Mouse (Mus musculus) heart, adult 9 months (tissue): ENCODE measurements around the gene Itln1.
A peak's percentile ranks its signal among the peaks of the same experiment; 100 is the strongest.

Source experiments
- DNase-seq, 2 experiments: peaks; one replicate each; pipeline ENCODE4 v3.0.0; 2022; ENCODE audit warnings: low spot score in 2 of 2

Itln1 gene

GRCm38 (mm10) chr1:171535194-171535593 is at the start of gene Itln1:
TSS of gene Itln1 (minus strand) at chr1:171535294.
- no peak for DNase-seq

GRCm38 (mm10) chr1:171584584-171584983 is 49.5 kb upstream of the Itln1 start:
- no peak for DNase-seq

DNA sequence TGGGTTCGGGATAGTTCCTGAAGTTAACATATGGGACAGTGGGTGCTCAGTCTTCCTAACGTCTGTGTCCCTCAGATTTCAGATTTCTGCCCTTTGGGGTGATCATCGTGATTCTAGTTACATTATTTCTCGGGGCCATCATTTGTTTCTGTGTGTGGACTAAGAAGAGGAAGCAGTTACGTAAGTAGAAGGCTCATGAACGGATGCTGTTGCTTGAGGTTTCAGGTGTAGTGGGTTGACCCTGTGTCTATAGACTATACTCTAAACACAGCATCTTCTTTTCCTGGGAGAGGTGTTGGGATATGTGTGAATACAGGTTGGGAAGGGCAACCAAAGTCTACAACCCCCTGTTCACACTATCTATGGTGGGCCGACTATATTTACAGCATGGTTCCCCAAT is 42.1 kb upstream of the Itln1 start:
- no peak for DNase-seq

DNA sequence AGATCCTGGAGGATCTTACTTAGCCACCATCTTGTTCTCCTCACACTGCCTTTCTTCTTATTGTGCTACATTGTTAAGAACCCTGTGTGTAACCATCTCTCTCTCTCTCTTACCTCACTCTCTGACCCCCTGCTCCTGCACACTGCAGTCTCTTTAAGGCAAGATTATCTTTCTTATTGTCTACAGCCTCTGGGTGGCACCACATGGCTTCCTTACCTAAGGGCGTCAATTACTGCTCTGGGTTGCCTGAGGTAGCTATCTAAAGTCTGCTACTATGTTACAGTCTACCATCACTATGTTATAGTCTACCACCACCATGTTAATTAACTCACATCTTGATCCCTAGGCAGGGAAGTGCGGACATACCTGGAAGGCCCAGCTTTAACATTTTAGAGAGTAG is 33.3 kb upstream of the Itln1 start:
- no peak for DNase-seq

DNA sequence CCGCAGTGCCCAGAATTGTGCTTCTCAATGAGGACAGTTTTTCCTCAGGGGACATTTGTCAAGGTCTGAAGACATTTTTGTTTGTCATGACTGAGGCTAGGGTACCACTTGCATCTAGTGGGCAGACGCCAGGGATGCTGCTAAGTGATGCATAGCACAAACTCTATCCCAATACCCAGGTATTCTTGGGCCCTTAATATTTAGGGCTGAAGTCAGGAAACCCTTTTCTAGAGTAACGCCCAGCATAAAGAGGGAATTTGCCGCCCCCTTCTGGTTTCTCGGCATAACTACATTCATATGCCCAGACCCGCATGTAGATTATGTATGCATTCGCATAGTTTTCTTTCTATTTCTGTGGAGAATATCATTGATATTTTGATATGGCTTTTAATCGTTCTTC is 31.7 kb upstream of the Itln1 start:
- DNase-seq, result peak in 1 of 2 experiments; percentile 23

DNA sequence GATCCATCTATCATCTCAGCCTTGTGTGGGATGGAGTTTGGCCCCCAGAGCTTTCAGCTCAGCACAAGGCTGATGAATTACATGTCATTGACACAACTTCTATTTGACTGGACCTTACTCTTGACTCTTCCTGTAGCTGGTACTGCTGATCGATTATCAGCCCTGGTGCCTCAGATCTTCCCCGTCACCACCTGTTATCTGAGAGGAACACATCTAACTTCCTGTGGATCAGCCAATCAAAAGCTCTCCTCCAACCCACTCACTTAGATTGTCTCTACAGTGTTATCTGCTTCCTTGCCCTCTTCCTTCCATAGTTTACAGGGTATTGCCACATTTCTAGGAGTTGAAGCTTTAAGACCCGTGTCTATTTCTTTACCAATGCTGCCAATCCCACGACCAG is 30.8 kb upstream of the Itln1 start:
- no peak for DNase-seq

GRCm38 (mm10) chr1:171564247-171564646 is 29.2 kb upstream of the Itln1 start:
- no peak for DNase-seq

DNA sequence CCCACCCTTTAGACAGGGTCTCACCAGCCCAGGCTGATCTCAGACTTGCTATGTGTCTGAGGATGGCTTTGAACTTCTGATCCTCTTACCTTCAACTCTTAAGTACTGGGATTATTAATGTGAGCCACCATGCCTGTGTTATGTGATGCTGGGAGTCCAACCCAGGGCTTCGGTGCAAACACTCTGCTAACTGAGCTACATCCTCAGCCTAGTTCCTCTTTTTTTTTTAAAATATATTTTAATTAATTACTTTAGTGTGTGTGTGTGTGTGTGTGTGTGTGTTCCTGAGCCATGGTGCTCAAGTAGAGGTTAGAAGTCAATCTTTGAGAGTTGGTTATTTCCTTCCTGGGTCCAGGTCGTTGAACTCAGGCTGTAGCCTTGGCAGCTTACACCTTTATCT is 27.9 kb upstream of the Itln1 start:
- DNase-seq, result no peak

DNA sequence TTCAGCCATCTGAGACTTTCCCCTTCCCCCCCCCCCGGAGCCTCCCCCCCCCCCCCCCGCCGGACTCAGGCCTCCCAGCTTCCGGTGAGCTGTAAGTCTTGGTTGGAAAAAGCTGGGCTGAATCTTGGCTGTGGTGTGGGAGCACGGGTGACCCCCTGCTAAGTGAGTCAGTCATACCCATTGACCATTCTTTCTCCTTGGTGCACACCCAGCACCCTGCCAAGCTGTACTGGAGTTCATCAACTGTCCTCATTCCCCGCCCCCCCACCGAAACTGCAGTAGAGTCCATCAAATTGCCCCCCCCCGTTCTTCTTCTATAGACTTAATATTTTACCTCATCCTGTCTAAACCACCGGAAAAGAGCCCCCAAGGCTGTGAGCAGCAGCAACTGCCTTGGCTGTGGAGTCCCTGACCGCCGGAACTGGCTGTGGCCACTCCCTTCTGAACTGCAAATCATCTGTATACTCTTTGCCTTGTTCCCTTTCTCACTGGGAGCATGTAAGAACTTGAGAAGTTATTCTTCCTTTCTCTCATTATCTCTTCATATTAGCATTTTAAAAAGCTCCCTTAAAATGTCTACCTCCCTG is 26.6 kb upstream of the Itln1 start:
- DNase-seq, result no peak

DNA sequence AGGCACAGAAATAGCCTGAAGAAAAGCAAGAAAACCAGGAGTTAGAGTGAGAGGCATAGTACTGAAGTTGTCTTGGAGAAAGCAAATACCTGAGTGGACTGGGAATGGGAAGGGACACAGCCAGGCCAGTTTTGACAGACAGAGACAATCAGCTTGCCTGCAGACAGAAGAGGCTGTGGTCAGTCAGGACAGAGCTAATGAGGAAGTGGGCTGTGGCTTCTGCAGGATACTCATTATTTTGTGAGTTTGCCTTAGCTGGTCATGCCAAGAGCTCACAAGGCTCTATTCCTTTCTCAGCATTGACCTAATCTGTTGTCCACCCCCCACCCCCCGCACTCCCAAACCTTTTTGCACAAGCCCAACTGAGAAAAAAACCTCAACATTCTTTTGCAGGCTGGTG is 26.1 kb upstream of the Itln1 start:
- DNase-seq, result peak in 1 of 2 experiments; percentile 16

DNA sequence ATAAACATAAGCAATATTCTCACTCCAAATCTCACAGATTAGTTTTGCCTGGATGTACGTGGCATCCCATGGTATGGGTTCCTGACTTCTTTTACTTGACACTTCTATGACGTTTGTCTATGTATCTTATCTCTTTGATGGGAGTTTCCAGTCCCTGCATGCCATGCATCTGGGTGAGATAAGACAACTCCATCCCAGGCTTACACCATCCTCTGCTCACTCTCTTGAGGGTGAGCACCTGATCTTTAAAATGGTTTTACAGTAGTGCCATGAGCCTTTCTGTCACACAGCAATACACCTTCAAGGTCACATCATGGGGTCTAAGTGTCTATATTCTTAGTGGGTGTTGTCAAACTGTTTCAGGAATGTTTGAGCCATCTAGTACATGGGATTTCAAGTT is 25.2 kb upstream of the Itln1 start:
- no peak for DNase-seq

DNA sequence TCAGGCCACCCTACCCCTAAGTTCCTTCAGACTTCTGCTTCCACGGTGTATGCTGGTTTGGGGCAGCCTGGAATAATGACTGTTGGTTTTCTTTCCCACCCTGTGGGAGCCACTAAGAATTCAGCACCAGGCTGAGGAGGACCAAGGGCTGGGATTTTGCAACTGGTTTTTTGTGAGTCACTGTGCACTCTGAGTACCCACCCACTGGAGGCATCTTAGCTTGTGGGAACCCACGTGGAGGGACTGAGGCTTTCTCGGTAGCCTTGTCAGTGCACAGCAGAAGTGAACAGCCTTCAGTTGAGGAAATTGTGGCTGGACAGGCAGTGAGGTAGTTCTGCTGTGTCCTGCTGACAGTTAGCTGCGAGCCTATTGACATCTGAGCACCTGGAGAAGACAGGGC is 23.8 kb upstream of the Itln1 start, which contains the start of gene Cd244a:
Cd244a (plus strand) TSS at position 296 of the 400 bp plus-strand sequence.
- no peak for DNase-seq

GRCm38 (mm10) chr1:171558407-171558806 is 23.3 kb upstream of the Itln1 start:
- no peak for DNase-seq

DNA sequence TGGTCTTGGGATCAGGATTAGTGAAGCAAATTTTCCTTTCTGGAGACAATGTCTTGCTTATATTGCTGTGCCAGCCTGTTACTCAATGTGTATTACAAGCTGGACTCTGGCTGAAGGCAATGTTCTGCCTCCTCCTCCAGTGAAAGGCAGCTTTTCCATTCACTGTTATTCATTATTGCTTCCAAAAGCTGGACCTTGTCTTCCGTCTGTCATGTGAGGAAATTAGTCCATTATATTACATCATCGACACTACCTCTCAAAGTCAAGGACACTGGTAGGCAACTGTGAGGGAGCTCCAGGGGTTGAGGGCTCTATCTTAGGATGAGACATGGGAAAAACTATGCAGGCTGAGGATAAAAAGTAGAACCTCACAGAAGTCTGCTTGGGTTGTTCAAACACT is 21.3 kb upstream of the Itln1 start:
- no peak for DNase-seq

GRCm38 (mm10) chr1:171553359-171554341 is 18.6 kb upstream of the Itln1 start:
- no peak for DNase-seq

DNA sequence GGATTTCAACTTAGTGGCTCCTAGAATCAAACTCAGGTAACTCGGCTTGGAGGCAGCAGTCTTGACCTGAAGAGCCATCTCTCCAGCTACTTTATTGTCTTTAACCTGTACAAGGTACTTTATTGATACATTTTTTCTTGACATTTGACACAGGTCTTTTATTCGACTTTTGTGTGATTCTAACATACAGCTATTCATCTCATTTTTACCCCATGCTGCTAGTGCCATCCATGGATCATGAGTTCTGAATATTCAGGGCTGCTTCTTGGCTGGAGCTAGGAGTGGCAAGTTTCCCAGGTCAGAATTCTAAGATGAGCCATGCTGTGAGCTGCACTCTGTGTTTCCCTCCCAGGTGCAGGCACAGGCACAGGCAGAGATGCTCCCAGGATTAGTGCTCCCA is 17.1 kb upstream of the Itln1 start:
- no peak for DNase-seq

GRCm38 (mm10) chr1:171551326-171551725 is 16.2 kb upstream of the Itln1 start:
- no peak for DNase-seq

- DNase-seq, result no peak
These were observed 5.6 kb upstream of the Itln1 start for GRCm38 (mm10) chr1:171540694-171541093.

GRCm38 (mm10) chr1:171534557-171534956 is 537 bp downstream of the Itln1 start:
- no peak for DNase-seq

DNA sequence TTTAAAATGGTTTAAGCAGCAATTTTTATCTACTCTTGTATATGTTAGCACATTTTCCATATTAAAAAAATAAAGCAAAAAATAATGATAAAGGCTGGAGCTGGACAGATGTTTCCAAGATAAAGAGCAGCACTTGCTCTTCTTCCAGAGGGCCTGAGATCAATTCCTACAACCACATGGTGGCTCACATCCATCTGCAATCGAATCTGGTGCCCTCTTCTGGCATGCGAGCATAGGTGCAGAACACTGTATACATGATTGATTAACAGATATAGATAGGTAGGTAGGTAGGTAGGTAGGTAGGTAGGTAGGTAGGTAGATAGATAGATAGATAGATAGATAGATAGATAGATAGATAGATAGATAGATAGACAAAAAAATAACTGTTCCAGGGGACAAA is 2.3 kb downstream of the Itln1 start:
- DNase-seq, result no peak

- no peak for DNase-seq
These were observed 3.7 kb downstream of the Itln1 start for GRCm38 (mm10) chr1:171531367-171531766.

DNA sequence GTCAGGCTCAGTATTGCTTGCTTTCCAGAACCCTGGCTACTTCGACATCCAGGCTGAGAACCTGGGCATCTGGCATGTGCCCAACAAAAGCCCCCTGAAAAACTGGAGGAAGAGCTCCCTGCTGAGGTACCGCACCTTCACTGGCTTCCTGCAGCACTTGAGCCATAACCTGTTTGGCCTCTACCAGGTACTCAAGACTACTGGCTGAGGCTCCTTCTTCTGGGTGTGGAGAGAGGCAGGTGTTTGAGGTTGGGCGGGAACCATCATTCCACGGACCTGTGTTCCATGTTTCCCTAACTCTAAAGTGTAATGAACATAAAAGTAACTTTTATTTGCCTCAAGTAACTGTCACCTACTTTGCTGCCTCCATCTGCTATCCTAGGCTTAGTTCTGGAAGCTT is 19.5 kb downstream of the Itln1 start:
- DNase-seq, result no peak

- DNase-seq, result no peak
These were observed 20.1 kb downstream of the Itln1 start for GRCm38 (mm10) chr1:171515039-171515438.
